Mouse (Mus musculus): ENCODE data around the gene Cdk1. TPM values are rescaled to one million over a fixed set of nuclear protein-coding genes. Genes with fewer than 3 reads are reported as not detected.

Gene Cdk1
- 100 and 133 TPM in 2 replicates for polyA plus RNA-seq (2015; fragmentation: Nextera tagmentation; extraction: Ambion mirVana)

DNA sequence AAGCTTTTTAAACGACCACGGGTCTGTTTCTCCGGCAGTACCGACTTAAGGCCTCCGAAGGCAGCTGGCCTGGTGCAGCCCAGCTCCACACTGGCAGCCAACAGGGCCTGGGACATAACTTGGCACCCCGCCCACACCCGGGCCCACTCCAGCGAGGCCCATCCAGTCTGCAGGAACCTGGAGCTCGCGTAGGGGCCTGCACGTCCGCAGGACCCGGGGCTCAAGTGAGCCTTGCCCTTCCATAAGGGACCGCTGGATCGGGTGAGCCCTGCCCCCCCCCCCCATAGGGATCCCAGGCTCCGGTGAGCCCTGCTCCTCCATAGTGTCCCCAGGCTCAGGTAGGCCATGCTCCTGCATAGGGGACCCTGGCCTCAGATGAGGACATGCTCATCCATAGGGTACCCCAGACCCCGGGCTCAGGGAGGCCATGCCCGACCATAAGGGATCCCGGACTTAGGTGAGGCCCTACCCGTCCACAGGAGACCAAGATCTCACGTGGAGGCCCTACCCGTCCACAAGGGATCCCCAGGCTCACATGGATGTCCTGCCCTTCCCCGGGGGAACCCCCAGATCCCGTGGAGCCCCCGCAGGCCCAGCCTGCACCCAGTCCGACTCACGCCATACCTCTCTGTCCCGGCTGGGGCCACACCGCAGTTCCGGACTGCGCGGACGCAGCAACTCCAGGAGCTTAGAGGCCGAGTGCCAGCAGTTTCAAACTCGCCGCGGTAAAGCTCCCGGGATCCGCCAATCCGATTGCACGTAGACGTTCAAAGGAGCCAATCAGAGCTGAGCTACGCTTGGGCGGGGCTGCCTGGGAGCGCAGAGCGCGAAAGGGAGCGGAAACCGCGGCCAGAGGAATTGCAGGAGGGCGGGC lies at the start of gene Cdk1:
Gene Cdk1 (minus strand): TSS at position 727 of the 874 bp plus-strand sequence.
- Histone ChIP-seq H3K9me3 (ENCODE audit: control insufficient read depth) (0 out of 2 replicates have a peak, but pooled peaks cover 6% of the 10 kb centered on the region), H3K4me3 (ENCODE audit: low read depth, low read length) (peak within 1 kb of the TSS; percentile 80), H3K9ac (ENCODE audit: low read depth, low read length) (peak within 1 kb of the TSS; percentile 69), H3K4me2 (replicated peaks; ENCODE audit: low read depth) (peak within 1 kb of the TSS; percentile 92), H3K27ac (ENCODE audit: low read depth, low read length) (peak within 1 kb of the TSS; percentile 55), H3K36me3 (ENCODE audit: control insufficient read depth, insufficient read depth) (no peaks in the 10 kb centered on the region), H3K27me3 (replicated peaks; ENCODE audit: control insufficient read depth, insufficient read depth, low read length) (no peaks in the 10 kb centered on the region), H3K4me1 (replicated peaks; ENCODE audit: control insufficient read depth, insufficient read depth, low read length) (peaks cover 3% of the 10 kb centered on the region)
- peak; percentile 96 for ATAC-seq
- under 1% methylated on average over 51 of the region's 51 CpGs for WGBS
- TF ChIP-seq CTCF (IDR thresholded peaks at IDR 0.05; ENCODE audit: low read depth), result no peak

DNA sequence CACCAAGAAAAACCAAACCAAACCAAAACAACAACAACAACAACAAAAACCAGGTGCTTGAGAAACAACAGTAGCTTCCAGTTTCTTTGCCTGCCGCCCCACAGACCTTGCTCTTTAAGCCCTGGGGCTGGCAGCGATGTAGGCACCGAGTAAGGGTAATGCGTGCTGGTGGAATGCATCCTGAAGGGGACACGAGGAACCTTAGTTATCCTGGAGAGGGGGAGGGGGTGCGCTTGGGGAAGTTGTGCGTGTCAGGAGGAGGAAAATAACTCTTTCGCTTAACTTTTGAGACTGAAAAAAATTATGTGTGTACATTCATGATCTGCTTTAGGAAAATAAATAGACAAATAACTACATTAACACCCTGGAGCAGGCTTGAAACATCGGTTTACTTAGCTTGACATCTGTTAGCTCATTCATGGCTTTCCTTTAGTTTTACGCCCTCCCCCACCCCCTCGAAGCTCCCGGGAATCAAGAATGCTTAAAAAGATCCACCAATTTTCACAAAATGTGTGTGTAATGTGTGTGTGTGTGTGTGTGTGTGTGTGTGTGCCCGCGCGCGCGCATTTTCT lies 47.2 kb upstream of the Cdk1 start:
- Histone ChIP-seq H3K36me3 (ENCODE audit: control insufficient read depth, insufficient read depth) (no peaks in the 10 kb centered on the region), H3K4me3 (ENCODE audit: low read depth, low read length) (peak overlapping the region; percentile 61), H3K9me3 (ENCODE audit: control insufficient read depth) (no peaks in the 10 kb centered on the region), H3K27ac (ENCODE audit: low read depth, low read length) (no peak overlapping the region), H3K9ac (ENCODE audit: low read depth, low read length) (0 out of 2 replicates have a peak overlapping the region, but pooled peaks have one; percentile 53), H3K4me2 (replicated peaks; ENCODE audit: low read depth) (peak overlapping the region; percentile 100), H3K27me3 (replicated peaks; ENCODE audit: control insufficient read depth, insufficient read depth, low read length) (peaks cover 22% of the 10 kb centered on the region), H3K4me1 (replicated peaks; ENCODE audit: control insufficient read depth, insufficient read depth, low read length) (no peaks in the 10 kb centered on the region)
- WGBS, result 13% methylated on average over 17 of the region's 17 CpGs
- no peak for TF ChIP-seq CTCF (IDR thresholded peaks at IDR 0.05; ENCODE audit: low read depth)
- no peak for ATAC-seq

DNA sequence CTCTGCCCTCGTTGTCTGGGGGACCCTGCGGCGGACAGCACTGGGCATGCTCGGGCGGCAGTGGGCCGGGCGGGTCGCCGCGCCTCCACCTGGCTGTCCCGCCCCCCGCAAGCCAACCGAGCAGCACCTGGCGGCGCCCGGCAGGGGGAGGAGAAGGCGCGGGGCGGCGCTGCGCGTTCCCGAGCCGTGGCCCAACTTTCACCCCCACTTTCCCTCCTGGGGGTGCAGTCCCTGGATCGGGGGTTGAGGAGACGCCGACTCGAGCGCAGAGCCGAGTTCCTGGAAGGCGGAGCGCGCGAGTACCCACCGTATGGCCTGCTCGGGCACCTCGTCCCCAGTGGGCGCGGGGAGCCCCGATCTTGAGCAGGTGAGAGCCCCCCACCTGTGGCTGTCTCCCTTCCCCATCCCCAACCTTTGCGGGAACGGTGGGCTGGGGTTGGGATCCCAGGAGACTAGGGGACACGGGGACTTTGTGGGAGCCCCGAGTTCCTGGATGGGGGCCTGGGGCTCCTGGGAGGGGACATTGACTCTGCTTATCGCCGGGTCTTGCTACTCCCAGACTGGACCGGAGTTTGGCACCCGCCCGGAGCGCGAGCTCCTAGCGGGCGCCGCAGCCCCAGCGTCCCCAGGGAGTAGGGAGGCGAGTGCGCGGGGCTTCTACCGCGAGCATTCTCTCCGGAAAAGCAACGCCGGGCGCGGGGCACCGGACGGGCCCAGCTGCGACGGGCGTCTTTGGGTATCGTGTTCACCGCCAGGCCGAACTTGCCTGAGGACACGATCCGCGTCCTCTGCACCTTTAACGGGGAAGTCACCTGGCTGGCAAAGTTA lies 46.2 kb upstream of the Cdk1 start, which contains the start of gene Ank3:
Gene Ank3 (plus strand): TSS at position 11 of the 828 bp plus-strand sequence.
- ATAC-seq, result peak; percentile 62
- H3K27ac ChIP-seq (ENCODE audit: low read depth, low read length), result no peak within 1 kb of the TSS

DNA sequence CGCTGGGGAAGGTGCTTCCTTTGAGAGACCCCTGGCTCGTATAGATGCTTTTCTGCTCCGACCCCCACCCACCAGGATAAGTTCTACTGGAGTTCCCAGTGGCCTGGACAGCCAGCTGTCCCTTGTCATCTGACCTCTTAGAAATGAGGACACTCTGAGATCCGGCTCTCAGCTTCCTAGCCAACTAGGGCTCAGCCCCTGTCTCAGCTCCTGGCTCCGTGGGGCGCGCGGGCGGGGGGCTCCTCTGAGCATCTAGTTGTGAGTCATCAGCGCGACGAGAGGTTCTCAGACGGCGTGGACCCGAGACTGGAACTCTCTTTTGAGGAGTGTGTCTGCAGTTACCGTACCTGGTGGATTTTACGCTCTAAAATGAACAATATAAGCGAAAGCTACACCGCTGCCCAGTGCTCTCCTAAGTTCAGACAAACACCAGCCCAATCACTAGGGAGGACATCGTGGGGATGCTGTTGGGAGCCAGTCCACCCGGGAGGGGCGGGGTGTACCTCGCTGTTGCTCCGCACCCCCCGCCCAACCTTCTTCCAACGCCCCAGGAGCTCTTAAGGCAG lies 45.5 kb upstream of the Cdk1 start:
- WGBS, result under 1% methylated on average over 26 of the region's 26 CpGs
- H3K27ac ChIP-seq (ENCODE audit: low read depth, low read length), result no peak overlapping the region
- H3K4me3 ChIP-seq (ENCODE audit: low read depth, low read length), result peak overlapping the region; percentile 61
- peak overlapping the region; percentile 53; the same call in 1 of the 2 replicates for H3K9ac ChIP-seq (ENCODE audit: low read depth, low read length)
- no peaks in the 10 kb centered on the region for H3K36me3 ChIP-seq (ENCODE audit: control insufficient read depth, insufficient read depth)
- TF ChIP-seq CTCF (IDR thresholded peaks at IDR 0.05; ENCODE audit: low read depth), result no peak
- H3K27me3 ChIP-seq (replicated peaks; ENCODE audit: control insufficient read depth, insufficient read depth, low read length), result peaks cover 22% of the 10 kb centered on the region
- peak overlapping the region; percentile 100 for H3K4me2 ChIP-seq (replicated peaks; ENCODE audit: low read depth)
- H3K9me3 ChIP-seq (ENCODE audit: control insufficient read depth), result no peaks in the 10 kb centered on the region
- H3K4me1 ChIP-seq (replicated peaks; ENCODE audit: control insufficient read depth, insufficient read depth, low read length), result no peaks in the 10 kb centered on the region
- ATAC-seq, result peak; percentile 28; the same call in 1 of the 2 replicates

More for the DNA sequence above, 46.2 kb upstream of the Cdk1 start, which contains the start of gene Ank3:
- H3K9me3 ChIP-seq (ENCODE audit: control insufficient read depth), result no peaks in the 10 kb centered on the region
- peak within 1 kb of the TSS; percentile 100 for H3K4me2 ChIP-seq (replicated peaks; ENCODE audit: low read depth)
- no peaks in the 10 kb centered on the region for H3K4me1 ChIP-seq (replicated peaks; ENCODE audit: control insufficient read depth, insufficient read depth, low read length)
- H3K36me3 ChIP-seq (ENCODE audit: control insufficient read depth, insufficient read depth), result no peaks in the 10 kb centered on the region
- H3K9ac ChIP-seq (ENCODE audit: low read depth, low read length), result peak within 1 kb of the TSS; percentile 53
- TF ChIP-seq CTCF (IDR thresholded peaks at IDR 0.05; ENCODE audit: low read depth), result peak; percentile 53
- WGBS, result under 1% methylated on average over 69 of the region's 77 CpGs
- H3K4me3 ChIP-seq (ENCODE audit: low read depth, low read length), result peak within 1 kb of the TSS; percentile 61
- peaks cover 22% of the 10 kb centered on the region for H3K27me3 ChIP-seq (replicated peaks; ENCODE audit: control insufficient read depth, insufficient read depth, low read length)

DNA sequence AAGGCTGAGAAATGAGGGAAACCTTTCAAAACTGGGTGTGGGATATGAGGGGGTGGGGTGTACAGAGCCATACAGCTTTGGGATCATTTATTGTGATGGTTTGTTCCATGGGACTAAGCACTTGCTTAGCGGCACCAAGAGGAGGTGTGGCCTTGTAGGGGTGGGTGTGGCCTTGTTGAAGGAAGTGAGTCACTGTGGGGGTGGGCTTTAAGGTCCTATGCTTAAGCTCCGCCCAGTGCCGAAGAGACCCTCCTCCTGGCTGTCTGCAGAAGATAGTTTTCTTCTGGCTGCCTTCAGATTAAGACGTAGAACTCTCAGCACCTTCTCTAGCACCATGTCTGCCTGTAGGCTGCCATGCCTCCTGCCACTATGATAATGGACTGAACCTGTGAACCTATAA lies 36.8 kb upstream of the Cdk1 start:
- no peaks in the 10 kb centered on the region for H3K9me3 ChIP-seq (ENCODE audit: control insufficient read depth)
- TF ChIP-seq CTCF (IDR thresholded peaks at IDR 0.05; ENCODE audit: low read depth), result no peak
- H3K9ac ChIP-seq (ENCODE audit: low read depth, low read length), result no peak overlapping the region
- WGBS, result 96% methylated on average over 4 of the region's 4 CpGs
- H3K27ac ChIP-seq (ENCODE audit: low read depth, low read length), result no peak overlapping the region
- ATAC-seq, result no peak
- H3K27me3 ChIP-seq (replicated peaks; ENCODE audit: control insufficient read depth, insufficient read depth, low read length), result no peaks in the 10 kb centered on the region
- no peaks in the 10 kb centered on the region for H3K4me1 ChIP-seq (replicated peaks; ENCODE audit: control insufficient read depth, insufficient read depth, low read length)
- no peaks in the 10 kb centered on the region for H3K36me3 ChIP-seq (ENCODE audit: control insufficient read depth, insufficient read depth)
- H3K4me2 ChIP-seq (replicated peaks; ENCODE audit: low read depth), result no peak overlapping the region
- no peak overlapping the region for H3K4me3 ChIP-seq (ENCODE audit: low read depth, low read length)

Data from intestine, postnatal 0 days (tissue).